Mouse (Mus musculus): ENCODE results near the gene Btg4.

Btg4 gene

DNA sequence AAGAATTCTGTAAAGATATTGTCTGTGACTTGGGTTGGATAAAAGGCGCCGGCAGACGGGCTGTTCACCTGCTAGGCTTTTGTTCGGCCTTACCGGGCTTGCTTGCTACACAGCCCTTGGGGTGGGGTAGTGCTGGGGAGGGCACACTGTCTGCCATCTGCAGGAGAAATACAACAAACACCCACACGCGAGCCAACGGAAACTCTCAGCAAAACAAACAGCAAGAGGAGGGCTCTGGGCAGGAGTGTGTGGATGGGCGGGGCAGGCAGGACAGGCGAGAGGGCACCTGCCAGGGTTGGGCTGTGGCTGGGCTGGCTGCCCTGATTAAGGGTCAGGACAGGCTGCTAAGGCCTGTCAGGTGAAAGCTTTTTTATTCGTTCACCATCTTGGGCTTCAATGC is 107.3 kb downstream of the Btg4 start:
- no peak for DNase-seq

DNA sequence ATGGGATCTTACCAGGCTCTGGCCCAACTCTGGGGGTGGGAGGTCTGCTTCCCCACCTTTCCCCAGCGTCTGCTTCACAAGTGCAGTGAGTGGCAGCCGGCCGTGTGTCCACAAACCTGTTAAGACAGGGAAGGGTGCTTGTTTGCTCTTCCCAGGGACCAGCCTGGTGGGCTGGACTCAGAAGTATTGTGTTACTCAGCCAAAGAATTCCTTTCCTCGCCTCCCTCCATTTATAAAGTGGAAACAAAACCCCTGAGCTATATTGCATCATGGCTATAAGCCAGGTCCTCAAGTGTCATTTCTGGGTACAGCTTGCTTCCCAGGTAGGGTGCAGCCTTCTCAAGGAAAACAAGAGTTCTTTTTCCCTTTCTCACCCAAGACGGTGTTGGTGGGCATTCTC is 108.0 kb downstream of the Btg4 start:
- no peak for DNase-seq

DNA sequence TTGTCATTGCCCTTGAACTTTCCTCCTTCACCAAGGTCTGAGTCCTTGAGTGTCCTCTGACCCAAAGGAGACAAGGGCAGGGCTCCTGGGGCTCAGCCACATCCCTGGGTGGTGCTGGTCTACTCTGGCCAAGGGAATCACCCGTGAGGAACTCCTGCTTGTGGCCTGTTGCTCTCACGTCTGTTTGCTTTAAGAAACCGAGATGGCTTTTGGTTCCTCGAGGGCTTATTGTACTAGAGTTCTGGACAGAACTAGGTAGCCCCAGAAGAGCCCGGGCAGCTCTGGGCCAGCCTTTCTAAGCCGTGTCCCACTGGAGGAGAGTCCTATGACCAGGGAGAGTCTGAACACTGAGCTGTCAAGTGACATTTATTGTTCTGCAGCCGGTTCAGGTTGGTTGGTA is 108.4 kb downstream of the Btg4 start:
- DNase-seq = no peak

Data from retina, postnatal 1 day (tissue).